Mouse (Mus musculus) E14TG2a.4 (cell line): ENCODE data around the gene Tfec.

Experiments used
- CTCF ChIP-seq: conservative IDR thresholded peaks from 2 replicates; pipeline ENCODE4 v1.5.1; 2014; ENCODE audit warnings: low read length
- NANOG ChIP-seq: IDR thresholded peaks from 2 replicates; pipeline ENCODE4 v1.6.1; 2014; ENCODE audit warnings: borderline replicate concordance, low read length, mixed read lengths
- POU5F1 ChIP-seq: IDR thresholded peaks from 2 replicates; pipeline ENCODE4 v1.6.1; 2014; ENCODE audit warnings: low read length, borderline replicate concordance

DNA sequence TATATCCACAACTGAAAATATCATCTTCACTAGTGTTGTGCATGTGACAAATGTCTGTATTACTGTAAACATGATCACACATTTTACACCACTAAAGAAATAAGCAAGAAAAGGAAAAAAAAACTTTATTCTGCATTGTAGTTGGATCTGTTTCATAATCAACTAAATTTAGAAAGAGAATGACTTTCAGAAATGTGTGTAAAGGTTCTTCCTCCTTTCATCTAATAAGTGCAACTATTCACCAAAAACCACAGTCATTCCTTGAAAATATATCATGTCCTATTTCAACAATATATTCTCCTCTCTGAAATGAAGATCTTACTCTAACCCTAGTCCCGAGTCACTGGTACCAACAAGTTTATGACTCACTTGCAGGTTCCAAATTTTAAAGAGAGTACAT lies 91.9 kb downstream of the Tfec start:
- no peak for TF ChIP-seq POU5F1
- no peak for TF ChIP-seq NANOG
- TF ChIP-seq CTCF: no peak
